Mouse (Mus musculus): ENCODE results near the gene Npl. TPM values are rescaled to one million over a fixed set of nuclear protein-coding genes. Genes with fewer than 3 reads are reported as not detected.

The Npl gene
- total and polyA plus RNA-seq, 3 experiments, result 0.43 to 2.1 (median 1.5) TPM

- no peaks in the 10 kb centered on the region for H3K79me2 ChIP-seq (replicated peaks; ENCODE audit: control insufficient read depth, insufficient read depth, low read length)
- DNase-seq, result no peak
- WGBS, result 56% methylated on average over 8 of the region's 8 CpGs
- H3K4me1 ChIP-seq (ENCODE audit: control insufficient read depth, insufficient read depth, low read length), result no peaks in the 10 kb centered on the region
- intact Hi-C loops (cut with DNase I), result no loop called here
- no peak for TF ChIP-seq EP300 (IDR thresholded peaks at IDR 0.05; ENCODE audit: insufficient read depth, low read depth, low read length)
- TF ChIP-seq POLR2A (IDR thresholded peaks at IDR 0.05; ENCODE audit: insufficient read depth, low read depth, low read length), result no peak
- TF ChIP-seq CTCF (IDR thresholded peaks at IDR 0.05), result no peak
- H3K4me3 ChIP-seq, result no peak overlapping the region
- no peaks in the 10 kb centered on the region for H3K27me3 ChIP-seq (ENCODE audit: control insufficient read depth, insufficient read depth, low read length)
- H3K9ac ChIP-seq (ENCODE audit: low read depth, low read length), result no peak overlapping the region
- H3K36me3 ChIP-seq (ENCODE audit: control insufficient read depth, insufficient read depth, low read length), result no peaks in the 10 kb centered on the region
- no peak overlapping the region for H3K27ac ChIP-seq
These were observed 15.9 kb upstream of the Npl start for GRCm38 (mm10) chr1:153565701-153566100.

- Histone ChIP-seq H3K27ac (no peak overlapping the region), H3K79me2 (replicated peaks; ENCODE audit: control insufficient read depth, insufficient read depth, low read length) (no peaks in the 10 kb centered on the region), H3K4me3 (no peak overlapping the region), H3K36me3 (ENCODE audit: control insufficient read depth, insufficient read depth, low read length) (no peaks in the 10 kb centered on the region), H3K9ac (ENCODE audit: low read depth, low read length) (no peak overlapping the region), H3K4me1 (ENCODE audit: control insufficient read depth, insufficient read depth, low read length) (no peaks in the 10 kb centered on the region), H3K27me3 (ENCODE audit: control insufficient read depth, insufficient read depth, low read length) (no peaks in the 10 kb centered on the region)
- no peak for DNase-seq
- TF ChIP-seq EP300 (IDR thresholded peaks at IDR 0.05; ENCODE audit: insufficient read depth, low read depth, low read length), result no peak
- TF ChIP-seq CTCF (IDR thresholded peaks at IDR 0.05), result no peak
- no peak for TF ChIP-seq POLR2A (IDR thresholded peaks at IDR 0.05; ENCODE audit: insufficient read depth, low read depth, low read length)
- 72% methylated on average over 7 of the region's 7 CpGs for WGBS
- intact Hi-C loops (cut with DNase I), result no loop called here
These were observed 14.9 kb upstream of the Npl start for GRCm38 (mm10) chr1:153564701-153565100.

- Histone ChIP-seq H3K27ac (no peak overlapping the region), H3K79me2 (replicated peaks; ENCODE audit: control insufficient read depth, insufficient read depth, low read length) (no peaks in the 10 kb centered on the region), H3K36me3 (ENCODE audit: control insufficient read depth, insufficient read depth, low read length) (no peaks in the 10 kb centered on the region), H3K27me3 (ENCODE audit: control insufficient read depth, insufficient read depth, low read length) (no peaks in the 10 kb centered on the region), H3K9ac (ENCODE audit: low read depth, low read length) (no peak overlapping the region), H3K4me1 (ENCODE audit: control insufficient read depth, insufficient read depth, low read length) (no peaks in the 10 kb centered on the region), H3K4me3 (no peak overlapping the region)
- no peak for DNase-seq
- WGBS, result 69% methylated on average over 2 of the region's 2 CpGs
- TF ChIP-seq CTCF (IDR thresholded peaks at IDR 0.05), result peak; percentile 35
- TF ChIP-seq POLR2A (IDR thresholded peaks at IDR 0.05; ENCODE audit: insufficient read depth, low read depth, low read length), result no peak
- intact Hi-C loops (cut with DNase I), result no loop called here
These were observed 13.8 kb upstream of the Npl start for GRCm38 (mm10) chr1:153563675-153564074.

GRCm38 (mm10) chr1:153560805-153561204, 11.0 kb upstream of the Npl start:
- TF ChIP-seq POLR2A (IDR thresholded peaks at IDR 0.05; ENCODE audit: insufficient read depth, low read depth, low read length) (no peak), CTCF (IDR thresholded peaks at IDR 0.05) (no peak), EP300 (IDR thresholded peaks at IDR 0.05; ENCODE audit: insufficient read depth, low read depth, low read length) (no peak)
- Histone ChIP-seq H3K9ac (ENCODE audit: low read depth, low read length) (no peak overlapping the region), H3K27ac (no peak overlapping the region), H3K36me3 (ENCODE audit: control insufficient read depth, insufficient read depth, low read length) (no peaks in the 10 kb centered on the region), H3K4me1 (ENCODE audit: control insufficient read depth, insufficient read depth, low read length) (no peaks in the 10 kb centered on the region), H3K79me2 (replicated peaks; ENCODE audit: control insufficient read depth, insufficient read depth, low read length) (no peaks in the 10 kb centered on the region), H3K4me3 (no peak overlapping the region), H3K27me3 (ENCODE audit: control insufficient read depth, insufficient read depth, low read length) (no peaks in the 10 kb centered on the region)
- intact Hi-C loops (cut with DNase I), result no loop called here
- no peak for DNase-seq
- 80% methylated on average over 6 of the region's 6 CpGs for WGBS

- intact Hi-C loops (cut with DNase I), result loop anchor here (5.0 kb wide), 3 partner anchors 78 to 623 kb away; no protein-coding TSS in a partner anchor
- no peak overlapping the region for H3K27ac ChIP-seq
- WGBS, result 50% methylated on average over 7 of the region's 7 CpGs
These were observed 9.9 kb upstream of the Npl start for GRCm38 (mm10) chr1:153559701-153560100.

GRCm38 (mm10) chr1:153559126-153559647, 9.3 kb upstream of the Npl start:
- 27% methylated on average over 9 of the region's 9 CpGs for WGBS
- H3K36me3 ChIP-seq (ENCODE audit: control insufficient read depth, insufficient read depth, low read length), result no peaks in the 10 kb centered on the region
- H3K4me3 ChIP-seq, result no peak overlapping the region
- H3K9ac ChIP-seq (ENCODE audit: low read depth, low read length), result no peak overlapping the region
- DNase-seq, result peak; percentile 54 to 57
- no peak overlapping the region for H3K27ac ChIP-seq
- TF ChIP-seq EP300 (IDR thresholded peaks at IDR 0.05; ENCODE audit: insufficient read depth, low read depth, low read length), result 0 out of 2 replicates have a peak, but pooled peaks have one; percentile 45
- no peak for TF ChIP-seq POLR2A (IDR thresholded peaks at IDR 0.05; ENCODE audit: insufficient read depth, low read depth, low read length)
- peak; percentile 83 for TF ChIP-seq CTCF (IDR thresholded peaks at IDR 0.05)
- no peaks in the 10 kb centered on the region for H3K27me3 ChIP-seq (ENCODE audit: control insufficient read depth, insufficient read depth, low read length)
- H3K79me2 ChIP-seq (replicated peaks; ENCODE audit: control insufficient read depth, insufficient read depth, low read length), result no peaks in the 10 kb centered on the region
- no peaks in the 10 kb centered on the region for H3K4me1 ChIP-seq (ENCODE audit: control insufficient read depth, insufficient read depth, low read length)
- intact Hi-C loops (cut with DNase I), result loop anchor here (5.0 kb wide), 3 partner anchors 78 to 623 kb away; no protein-coding TSS in a partner anchor

More at GRCm38 (mm10) chr1:153559701-153560100, 9.9 kb upstream of the Npl start:
- no peak for DNase-seq
- no peaks in the 10 kb centered on the region for H3K27me3 ChIP-seq (ENCODE audit: control insufficient read depth, insufficient read depth, low read length)
- no peak overlapping the region for H3K4me3 ChIP-seq
- H3K4me1 ChIP-seq (ENCODE audit: control insufficient read depth, insufficient read depth, low read length), result no peaks in the 10 kb centered on the region
- H3K9ac ChIP-seq (ENCODE audit: low read depth, low read length), result no peak overlapping the region
- TF ChIP-seq POLR2A (IDR thresholded peaks at IDR 0.05; ENCODE audit: insufficient read depth, low read depth, low read length), result no peak
- TF ChIP-seq EP300 (IDR thresholded peaks at IDR 0.05; ENCODE audit: insufficient read depth, low read depth, low read length), result no peak
- no peak for TF ChIP-seq CTCF (IDR thresholded peaks at IDR 0.05)
- no peaks in the 10 kb centered on the region for H3K36me3 ChIP-seq (ENCODE audit: control insufficient read depth, insufficient read depth, low read length)
- no peaks in the 10 kb centered on the region for H3K79me2 ChIP-seq (replicated peaks; ENCODE audit: control insufficient read depth, insufficient read depth, low read length)
